Mouse (Mus musculus): ENCODE measurements around the gene Optc. TPM values are rescaled to one million over a fixed set of nuclear protein-coding genes. Genes with fewer than 3 reads are reported as not detected.

Gene Optc
- total RNA-seq (2014; rRNA removed), result 8.5 and 10.4 TPM in 2 replicates
- 3.7 and 4.6 TPM in 2 replicates for polyA plus RNA-seq (2015; fragmentation: Nextera tagmentation; extraction: Ambion mirVana)

DNA sequence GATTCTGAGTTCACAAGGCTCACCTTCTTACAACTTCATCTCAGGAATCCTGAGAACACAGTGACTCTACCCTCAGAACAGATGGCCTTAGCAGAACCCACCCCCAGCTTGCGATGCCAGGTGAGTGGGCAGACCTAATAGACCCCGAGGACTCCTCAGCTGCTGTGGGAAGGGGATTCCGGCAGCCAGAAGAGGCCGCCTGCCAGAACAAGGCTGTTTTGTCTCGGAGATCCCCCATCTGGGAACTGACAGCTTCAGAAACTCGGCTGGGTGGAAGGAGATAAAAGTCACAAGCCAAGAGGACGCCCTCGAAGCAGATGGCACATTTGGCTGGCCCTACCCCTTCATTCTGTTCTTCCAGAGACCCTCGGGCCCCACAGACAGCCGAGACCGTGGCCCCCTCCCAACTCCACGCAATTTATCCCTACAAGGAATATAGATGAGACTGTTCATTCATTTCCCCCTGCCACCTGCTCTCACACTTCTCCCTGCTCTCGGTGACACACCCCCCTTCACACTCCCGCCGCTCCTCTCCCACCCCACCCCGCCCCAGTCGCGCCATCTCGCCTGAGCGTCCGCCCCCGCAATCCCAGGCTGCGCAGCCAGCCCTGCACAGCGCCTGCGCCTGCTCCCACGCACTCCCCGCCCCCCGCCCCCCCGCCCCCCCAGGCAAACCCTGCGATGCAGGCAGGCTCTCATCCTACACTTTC lies at the start of gene Optc:
Optc (minus strand) TSS at position 51 of the 710 bp plus-strand sequence.
- ATAC-seq (peak; percentile 91), DNase-seq (ENCODE audit: low spot score) (peak; percentile 86)
- H3K4me2 ChIP-seq (ENCODE audit: low read depth, low read length), result peak within 1 kb of the TSS; percentile 69
- H3K36me3 ChIP-seq (ENCODE audit: insufficient read depth, low read length), result no peaks in the 10 kb centered on the region
- peaks cover 20% of the 10 kb centered on the region for H3K4me1 ChIP-seq (ENCODE audit: insufficient read depth, low read length)
- H3K27ac ChIP-seq, result peak within 1 kb of the TSS; percentile 86
- no peaks in the 10 kb centered on the region for H3K27me3 ChIP-seq (ENCODE audit: insufficient read depth, low read length)
- H3K4me3 ChIP-seq (ENCODE audit: low read length), result peak within 1 kb of the TSS; percentile 34
- WGBS, result 2% methylated on average over 30 of the region's 30 CpGs
- H3K9ac ChIP-seq (replicated peaks; ENCODE audit: low read length), result peak within 1 kb of the TSS; percentile 50
- no peak for TF ChIP-seq CTCF (IDR thresholded peaks at IDR 0.05; ENCODE audit: low read depth)
- no peaks in the 10 kb centered on the region for H3K9me3 ChIP-seq (ENCODE audit: low read length)

DNA sequence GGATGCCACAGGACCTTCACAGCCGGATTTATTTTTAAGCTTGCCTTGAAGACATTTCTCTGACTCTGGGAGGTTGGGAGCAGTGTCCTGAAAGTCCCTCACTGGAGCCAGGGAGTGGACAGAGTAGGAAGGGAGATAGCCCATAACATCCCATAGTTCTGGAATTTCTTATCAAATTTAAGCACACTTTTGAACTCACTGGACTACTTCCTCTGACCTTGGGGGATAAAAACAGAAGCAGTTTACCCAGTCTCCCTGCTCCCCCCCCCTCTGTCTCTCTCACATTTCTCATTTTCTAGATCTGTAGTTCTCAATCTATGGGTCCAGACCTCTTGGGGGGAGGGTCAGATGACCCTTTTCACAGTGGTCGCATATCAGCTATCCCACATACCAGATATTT lies 46.2 kb upstream of the Optc start:
- Histone ChIP-seq H3K27me3 (ENCODE audit: insufficient read depth, low read length) (no peaks in the 10 kb centered on the region), H3K36me3 (ENCODE audit: insufficient read depth, low read length) (no peaks in the 10 kb centered on the region), H3K4me2 (ENCODE audit: low read depth, low read length) (no peak overlapping the region), H3K4me3 (ENCODE audit: low read length) (no peak overlapping the region), H3K9ac (replicated peaks; ENCODE audit: low read length) (no peak overlapping the region), H3K27ac (peak overlapping the region; percentile 68; the same call in 1 of the 2 replicates), H3K4me1 (ENCODE audit: insufficient read depth, low read length) (peaks cover 3% of the 10 kb centered on the region; the same call in 1 of the 2 replicates), H3K9me3 (ENCODE audit: low read length) (no peaks in the 10 kb centered on the region)
- 72% methylated on average over 2 of the region's 2 CpGs for WGBS
- ATAC-seq, result no peak
- no peak for DNase-seq (ENCODE audit: low spot score)
- TF ChIP-seq CTCF (IDR thresholded peaks at IDR 0.05; ENCODE audit: low read depth), result no peak

DNA sequence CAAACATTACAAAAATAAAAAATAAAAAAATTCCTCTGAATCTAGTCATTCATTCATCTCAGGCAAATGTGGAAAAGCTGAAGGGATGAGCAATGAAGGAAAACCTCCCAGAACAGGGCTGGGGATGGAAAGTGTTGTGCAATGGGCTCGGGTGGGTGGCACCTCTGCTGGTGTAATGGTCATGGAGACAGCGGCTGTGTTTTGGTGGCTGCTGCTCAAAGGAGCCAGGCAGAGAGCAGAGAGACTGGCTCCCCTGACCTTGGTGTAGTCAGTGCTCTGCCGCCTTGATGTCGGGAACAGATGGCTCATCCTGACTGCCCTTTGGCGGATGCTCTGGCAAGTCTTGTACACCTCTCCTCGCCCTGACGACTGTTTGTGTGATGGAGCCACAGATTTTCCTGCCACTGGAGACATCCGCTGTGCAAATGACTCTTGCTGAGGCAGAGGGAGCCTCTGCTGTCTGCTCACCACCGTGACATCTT lies 45.5 kb upstream of the Optc start:
- Histone ChIP-seq H3K4me1 (ENCODE audit: insufficient read depth, low read length) (peaks cover 3% of the 10 kb centered on the region; the same call in 1 of the 2 replicates), H3K9ac (replicated peaks; ENCODE audit: low read length) (no peak overlapping the region), H3K27me3 (ENCODE audit: insufficient read depth, low read length) (no peaks in the 10 kb centered on the region), H3K4me2 (ENCODE audit: low read depth, low read length) (no peak overlapping the region), H3K4me3 (ENCODE audit: low read length) (no peak overlapping the region), H3K27ac (peak overlapping the region; percentile 68), H3K36me3 (ENCODE audit: insufficient read depth, low read length) (no peaks in the 10 kb centered on the region), H3K9me3 (ENCODE audit: low read length) (no peaks in the 10 kb centered on the region)
- DNase-seq (ENCODE audit: low spot score) (peak; percentile 52), ATAC-seq (peak; percentile 18; the same call in 1 of the 2 replicates)
- 39% methylated on average over 9 of the region's 9 CpGs for WGBS
- TF ChIP-seq CTCF (IDR thresholded peaks at IDR 0.05; ENCODE audit: low read depth), result peak; percentile 21

DNA sequence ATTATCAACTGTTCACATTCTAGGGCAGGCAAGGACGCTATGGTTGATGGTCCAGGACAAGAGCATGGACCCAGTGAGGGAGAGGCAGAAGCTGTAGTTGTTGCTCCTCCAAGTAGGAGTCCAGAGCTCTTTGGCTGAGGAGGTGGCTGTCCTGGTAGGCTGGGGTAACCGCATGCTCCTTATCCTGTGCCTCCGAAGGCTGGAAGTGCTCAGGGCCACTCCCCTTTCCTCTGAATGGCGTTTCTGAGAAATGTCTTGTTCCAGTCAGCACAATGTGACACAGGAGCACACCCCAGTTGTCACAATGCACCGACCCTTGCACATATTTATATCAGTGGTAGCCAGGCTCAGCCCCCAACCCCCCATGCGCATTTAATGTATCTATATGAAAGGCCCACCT lies 43.8 kb upstream of the Optc start:
- H3K9me3 ChIP-seq (ENCODE audit: low read length), result no peaks in the 10 kb centered on the region
- H3K36me3 ChIP-seq (ENCODE audit: insufficient read depth, low read length), result no peaks in the 10 kb centered on the region
- peaks cover 3% of the 10 kb centered on the region; the same call in 1 of the 2 replicates for H3K4me1 ChIP-seq (ENCODE audit: insufficient read depth, low read length)
- no peak overlapping the region for H3K4me2 ChIP-seq (ENCODE audit: low read depth, low read length)
- WGBS, result 60% methylated on average over 6 of the region's 6 CpGs
- DNase-seq (ENCODE audit: low spot score) (no peak), ATAC-seq (no peak)
- no peak overlapping the region for H3K27ac ChIP-seq
- H3K27me3 ChIP-seq (ENCODE audit: insufficient read depth, low read length), result no peaks in the 10 kb centered on the region
- no peak overlapping the region for H3K4me3 ChIP-seq (ENCODE audit: low read length)
- no peak overlapping the region for H3K9ac ChIP-seq (replicated peaks; ENCODE audit: low read length)
- no peak for TF ChIP-seq CTCF (IDR thresholded peaks at IDR 0.05; ENCODE audit: low read depth)

DNA sequence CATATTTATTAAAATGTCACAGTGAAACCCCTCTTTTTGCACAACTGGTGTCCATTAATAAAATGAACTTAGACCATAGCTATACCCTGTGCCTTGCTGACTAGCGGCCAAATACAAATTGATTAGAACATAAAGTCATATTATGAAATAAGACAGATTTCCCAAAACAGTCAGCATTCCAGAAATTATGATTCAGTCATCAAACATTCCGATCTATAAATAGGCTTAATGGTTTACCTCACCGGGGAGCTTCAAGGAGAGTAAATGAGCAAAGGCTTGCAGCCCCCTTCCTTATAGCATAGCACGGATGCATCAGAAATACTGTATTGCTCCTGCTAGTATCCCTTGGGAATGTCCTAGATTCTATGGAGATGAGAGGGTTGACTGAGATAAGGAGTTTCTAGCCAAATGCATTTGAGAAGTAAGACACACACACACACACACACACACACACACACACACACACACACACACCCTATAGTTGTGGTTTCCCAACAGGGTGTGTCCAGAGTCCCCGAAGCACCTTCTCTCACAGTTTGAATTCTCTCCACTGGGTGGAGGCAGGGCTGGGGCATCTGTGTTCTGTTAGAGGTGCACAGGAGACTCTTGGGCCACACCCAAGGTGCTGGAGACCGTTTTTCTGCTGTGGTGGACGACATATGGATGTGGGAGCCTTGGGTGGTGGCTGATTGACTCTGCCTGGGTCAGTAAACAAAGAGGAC lies 42.4 kb upstream of the Optc start:
- no peak overlapping the region for H3K9ac ChIP-seq (replicated peaks; ENCODE audit: low read length)
- H3K4me3 ChIP-seq (ENCODE audit: low read length), result no peak overlapping the region
- no peaks in the 10 kb centered on the region for H3K27me3 ChIP-seq (ENCODE audit: insufficient read depth, low read length)
- H3K4me1 ChIP-seq (ENCODE audit: insufficient read depth, low read length), result peaks cover 3% of the 10 kb centered on the region; the same call in 1 of the 2 replicates
- no peak for TF ChIP-seq CTCF (IDR thresholded peaks at IDR 0.05; ENCODE audit: low read depth)
- WGBS, result 69% methylated on average over 7 of the region's 7 CpGs
- no peaks in the 10 kb centered on the region for H3K36me3 ChIP-seq (ENCODE audit: insufficient read depth, low read length)
- no peak for DNase-seq (ENCODE audit: low spot score)
- H3K4me2 ChIP-seq (ENCODE audit: low read depth, low read length), result no peak overlapping the region
- no peak for ATAC-seq
- H3K27ac ChIP-seq, result no peak overlapping the region
- no peaks in the 10 kb centered on the region for H3K9me3 ChIP-seq (ENCODE audit: low read length)

DNA sequence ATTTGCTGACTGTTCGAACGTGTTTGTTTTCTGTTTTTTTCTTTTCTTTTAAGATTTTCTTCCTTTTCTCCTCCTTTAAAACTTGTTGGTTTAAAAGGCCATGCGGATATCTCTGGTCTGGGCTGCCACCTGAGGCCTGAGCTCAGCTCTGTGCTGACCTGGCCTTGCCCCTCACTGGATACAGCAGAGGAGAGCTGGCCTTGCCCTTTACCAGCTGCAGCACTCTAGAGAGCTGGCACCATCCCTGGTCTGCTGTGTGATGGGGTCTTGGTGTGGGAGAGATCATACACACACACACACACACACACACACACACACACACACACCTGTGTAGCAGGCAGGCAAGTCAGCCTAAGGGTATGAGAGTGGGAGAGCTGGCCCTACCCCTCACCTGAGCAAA lies 37.3 kb upstream of the Optc start:
- ATAC-seq (no peak), DNase-seq (ENCODE audit: low spot score) (no peak)
- Histone ChIP-seq H3K4me2 (ENCODE audit: low read depth, low read length) (no peak overlapping the region), H3K9me3 (ENCODE audit: low read length) (no peaks in the 10 kb centered on the region), H3K36me3 (ENCODE audit: insufficient read depth, low read length) (no peaks in the 10 kb centered on the region), H3K4me3 (ENCODE audit: low read length) (no peak overlapping the region), H3K27me3 (ENCODE audit: insufficient read depth, low read length) (no peaks in the 10 kb centered on the region), H3K4me1 (ENCODE audit: insufficient read depth, low read length) (no peaks in the 10 kb centered on the region), H3K9ac (replicated peaks; ENCODE audit: low read length) (no peak overlapping the region), H3K27ac (no peak overlapping the region)
- no peak for TF ChIP-seq CTCF (IDR thresholded peaks at IDR 0.05; ENCODE audit: low read depth)
- 89% methylated on average over 3 of the region's 3 CpGs for WGBS
